Mouse (Mus musculus) cerebellum, adult 11-12 months (tissue): Measurements from ENCODE around the gene H6pd.

ENCODE experiments used
- DNase-seq: peaks from one replicate; pipeline ENCODE4 v3.0.0; 2022

Gene H6pd

GRCm38 (mm10) chr4:149998786-149999509 lies 9.9 kb downstream of the H6pd start:
- DNase-seq: peak; percentile 77

DNA sequence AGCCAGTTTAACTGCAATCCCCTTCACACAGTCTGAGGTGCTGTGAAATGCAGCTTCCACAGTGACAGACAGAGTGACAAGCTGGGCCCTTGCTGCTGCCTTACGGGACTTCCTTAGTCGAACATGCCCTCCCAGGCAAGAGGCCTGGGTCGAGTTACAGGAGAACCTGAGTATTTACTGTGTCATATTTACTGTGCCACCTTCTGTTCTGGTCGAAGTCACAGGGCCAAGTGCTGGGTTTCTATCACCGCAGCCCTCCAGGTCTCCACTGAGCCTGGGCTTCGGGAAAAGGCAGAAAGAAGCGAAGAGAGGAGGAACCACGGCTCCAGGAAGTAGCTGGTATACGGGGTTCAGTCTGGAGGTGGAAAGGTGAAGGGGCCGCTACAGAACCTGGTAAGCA lies 10.8 kb downstream of the H6pd start:
- peak; percentile 12 for DNase-seq

GRCm38 (mm10) chr4:149996440-149996839 lies 12.4 kb downstream of the H6pd start:
- peak; percentile 35 for DNase-seq

DNA sequence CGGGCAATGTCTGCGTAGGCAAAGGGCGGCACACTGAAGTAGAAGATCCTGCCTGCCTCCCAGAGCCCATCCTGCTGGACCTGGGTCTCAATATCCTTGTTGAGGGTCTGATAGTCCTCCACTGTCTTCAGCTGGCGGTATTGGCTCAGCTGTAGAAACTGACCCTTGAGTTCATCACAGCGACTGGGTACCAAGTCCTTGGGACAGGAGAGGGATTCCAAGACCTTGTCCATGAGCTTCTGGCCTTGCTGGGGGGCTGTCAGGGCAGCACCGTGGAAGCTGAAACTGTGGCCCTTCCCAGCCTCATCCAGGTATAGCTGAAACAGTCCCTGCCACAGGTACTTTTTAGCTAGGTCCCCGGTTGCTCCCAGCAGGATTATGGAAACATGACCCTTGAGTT lies 12.9 kb downstream of the H6pd start:
- peak; percentile 24 for DNase-seq

- DNase-seq: peak; percentile 57
Observed at GRCm38 (mm10) chr4:149994218-149994617, 14.6 kb downstream of the H6pd start.

- DNase-seq: peak; percentile 54
Observed at GRCm38 (mm10) chr4:149992670-149993032, 16.2 kb downstream of the H6pd start.

DNA sequence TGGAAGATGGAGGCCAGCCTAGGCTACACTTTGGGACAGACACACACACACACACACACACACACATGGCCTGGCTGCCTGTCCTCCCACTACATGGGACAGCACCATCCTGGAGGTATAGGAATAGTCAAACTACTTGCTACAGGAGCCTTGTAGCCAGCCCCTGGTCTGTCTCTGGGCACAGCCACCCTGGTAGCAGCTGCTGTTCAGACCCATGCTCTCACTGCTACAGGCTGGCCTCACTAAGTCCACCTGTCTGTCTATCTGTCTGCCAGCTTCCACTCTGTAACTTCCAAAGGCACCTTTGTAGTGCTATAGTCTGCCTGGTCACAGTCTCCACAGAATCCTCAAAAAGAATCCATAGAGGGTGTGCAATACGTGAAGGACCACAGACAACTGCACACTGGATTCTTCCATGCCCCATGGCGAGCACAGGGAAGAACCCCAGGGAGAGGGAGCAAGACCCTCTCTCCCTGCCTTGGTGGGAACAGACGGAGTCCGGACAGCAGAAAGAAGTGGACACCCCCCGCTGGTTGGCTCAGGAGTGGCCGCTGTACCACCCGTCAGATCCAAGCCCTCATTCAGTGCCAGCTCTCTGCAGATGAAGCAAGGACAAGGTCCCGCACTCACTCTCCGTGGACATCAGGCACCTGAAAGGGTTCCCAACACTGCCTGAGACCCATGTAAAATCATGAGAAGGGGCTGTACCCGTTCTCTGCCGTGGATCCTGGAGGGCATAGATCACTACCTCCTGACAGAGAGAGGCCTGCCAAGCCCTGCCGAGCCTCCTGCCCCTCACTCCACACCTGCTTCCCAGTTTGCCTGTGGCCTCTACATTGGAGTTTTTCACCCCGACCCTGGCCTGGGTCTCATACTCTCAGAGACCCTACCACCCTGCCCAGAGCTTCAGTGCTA lies 16.8 kb downstream of the H6pd start:
- DNase-seq: peak; percentile 66

GRCm38 (mm10) chr4:149990954-149991633 lies 17.7 kb downstream of the H6pd start:
- peak; percentile 73 for DNase-seq

DNA sequence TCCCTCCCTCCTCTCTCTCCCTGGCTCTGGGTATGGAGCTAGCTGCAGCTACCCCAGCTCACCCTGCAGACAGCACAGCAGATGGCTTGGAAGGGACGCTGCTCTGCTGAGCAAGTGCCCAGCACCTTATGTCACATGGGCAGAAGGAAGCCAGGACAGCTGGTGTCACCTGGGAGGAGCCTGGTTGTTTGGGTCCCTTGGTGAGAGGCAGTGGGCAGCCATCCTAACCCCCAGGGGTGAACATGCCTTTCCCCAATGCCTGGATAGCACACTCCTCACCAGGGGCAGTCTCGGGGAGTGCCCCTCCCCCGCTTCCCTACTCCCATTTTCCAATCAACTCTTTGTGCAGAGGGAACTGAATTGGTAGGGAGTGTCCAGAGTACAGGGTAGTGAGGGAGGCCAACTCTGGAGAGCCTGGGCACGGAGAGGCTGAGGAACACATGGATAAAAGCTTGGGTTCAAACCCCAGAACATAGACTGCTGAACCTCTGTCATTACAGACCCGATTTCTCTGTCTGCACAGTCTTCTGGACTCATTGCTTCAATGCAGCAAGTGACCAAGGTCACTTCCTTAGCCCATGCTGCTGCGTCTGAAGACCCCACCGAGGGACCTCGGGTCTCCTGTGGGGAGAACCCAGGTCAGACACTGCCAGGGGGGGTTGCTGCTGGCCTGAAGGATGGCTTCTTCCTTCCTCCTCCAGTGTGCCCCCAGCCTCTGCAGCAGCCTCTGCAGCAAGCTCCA lies 18.4 kb downstream of the H6pd start:
- DNase-seq: peak; percentile 97

- peak; percentile 92 for DNase-seq
Observed at GRCm38 (mm10) chr4:149988931-149989556, 19.8 kb downstream of the H6pd start.

DNA sequence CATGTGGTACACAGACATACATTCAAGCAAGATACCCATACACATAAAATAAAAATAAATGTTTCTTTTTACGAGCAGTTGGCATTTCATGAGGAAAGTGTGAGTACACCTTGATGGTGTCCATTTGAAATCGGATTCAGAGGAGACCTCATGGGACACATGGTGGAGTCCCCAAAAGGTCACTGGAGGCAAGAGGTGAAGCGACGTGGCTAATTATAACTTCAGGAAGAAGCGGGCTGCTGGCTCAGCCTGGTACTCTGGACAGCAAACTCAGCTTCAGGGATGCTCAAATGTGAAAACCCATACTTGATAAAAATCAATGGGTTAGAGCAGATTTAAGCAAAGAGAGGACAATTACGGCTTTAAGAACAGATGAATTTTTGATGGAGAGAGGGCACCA lies 20.5 kb downstream of the H6pd start:
- no peak for DNase-seq

- DNase-seq: no peak
Observed at GRCm38 (mm10) chr4:149986671-149987417, 22.0 kb downstream of the H6pd start.

GRCm38 (mm10) chr4:149983921-149984645 lies 24.7 kb downstream of the H6pd start:
- DNase-seq: peak; percentile 38

DNA sequence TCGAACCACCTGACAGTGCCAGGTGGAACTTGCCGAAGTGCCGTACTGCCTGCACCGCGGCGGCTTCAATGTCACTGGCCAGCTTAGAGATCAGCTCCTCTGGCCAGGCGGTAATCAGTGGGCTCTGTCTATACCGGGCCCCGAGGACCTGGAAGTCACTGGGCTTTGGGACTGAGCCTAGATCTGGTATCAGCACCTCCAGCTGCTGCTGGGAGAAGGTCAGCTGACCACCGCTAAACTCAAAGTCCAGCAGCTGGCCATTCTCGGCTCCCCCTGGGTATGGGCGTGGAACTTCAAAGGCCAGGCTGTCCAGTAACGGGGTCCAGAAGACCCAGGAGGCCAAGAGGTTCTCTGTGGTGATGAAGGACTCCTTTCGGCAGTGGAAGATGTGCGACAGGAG lies 26.7 kb downstream of the H6pd start:
- DNase-seq: no peak

DNA sequence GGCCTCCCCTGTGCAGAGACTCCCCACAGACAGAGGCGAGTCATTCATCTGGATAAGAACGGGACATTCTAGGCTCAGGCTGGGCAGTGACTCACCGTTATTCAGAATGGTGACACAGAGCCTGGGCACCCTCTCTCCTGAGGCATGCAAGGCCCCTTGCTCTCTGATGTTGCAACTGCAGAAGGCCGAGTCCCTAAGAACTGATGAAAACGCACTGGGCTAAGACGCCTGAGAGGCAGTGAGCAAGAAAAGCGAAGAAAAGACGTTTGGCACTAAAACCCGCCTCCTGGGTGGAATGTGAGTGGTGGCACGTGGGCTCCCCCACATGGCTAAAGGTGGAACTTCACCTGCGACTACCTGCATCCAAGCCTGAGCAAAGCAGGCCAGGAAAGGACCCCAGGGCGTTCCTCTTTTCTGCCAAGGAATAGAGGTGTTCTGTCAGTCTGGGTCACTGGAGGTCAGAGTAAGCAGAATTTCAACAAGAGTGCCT lies 29.0 kb downstream of the H6pd start:
- peak; percentile 84 for DNase-seq

DNA sequence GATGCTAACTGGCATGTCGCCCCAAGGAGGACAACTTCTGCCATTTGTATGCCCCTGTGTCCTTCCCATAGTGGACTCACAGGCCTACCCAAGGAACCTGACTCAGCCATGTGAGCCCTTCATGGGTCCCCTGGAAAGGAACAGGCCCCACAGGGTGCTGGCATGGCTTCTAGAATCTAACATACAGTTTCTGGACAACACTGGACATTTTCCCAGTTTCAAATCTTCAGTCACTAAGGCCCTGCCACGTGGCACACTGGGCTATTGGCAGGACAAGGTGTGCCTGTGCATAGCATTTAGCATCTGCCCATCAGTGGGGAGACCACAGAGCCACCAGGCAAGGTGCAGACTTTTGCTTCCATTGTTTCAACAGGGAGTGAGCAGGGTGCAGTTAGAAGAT lies 30.0 kb downstream of the H6pd start:
- no peak for DNase-seq

DNA sequence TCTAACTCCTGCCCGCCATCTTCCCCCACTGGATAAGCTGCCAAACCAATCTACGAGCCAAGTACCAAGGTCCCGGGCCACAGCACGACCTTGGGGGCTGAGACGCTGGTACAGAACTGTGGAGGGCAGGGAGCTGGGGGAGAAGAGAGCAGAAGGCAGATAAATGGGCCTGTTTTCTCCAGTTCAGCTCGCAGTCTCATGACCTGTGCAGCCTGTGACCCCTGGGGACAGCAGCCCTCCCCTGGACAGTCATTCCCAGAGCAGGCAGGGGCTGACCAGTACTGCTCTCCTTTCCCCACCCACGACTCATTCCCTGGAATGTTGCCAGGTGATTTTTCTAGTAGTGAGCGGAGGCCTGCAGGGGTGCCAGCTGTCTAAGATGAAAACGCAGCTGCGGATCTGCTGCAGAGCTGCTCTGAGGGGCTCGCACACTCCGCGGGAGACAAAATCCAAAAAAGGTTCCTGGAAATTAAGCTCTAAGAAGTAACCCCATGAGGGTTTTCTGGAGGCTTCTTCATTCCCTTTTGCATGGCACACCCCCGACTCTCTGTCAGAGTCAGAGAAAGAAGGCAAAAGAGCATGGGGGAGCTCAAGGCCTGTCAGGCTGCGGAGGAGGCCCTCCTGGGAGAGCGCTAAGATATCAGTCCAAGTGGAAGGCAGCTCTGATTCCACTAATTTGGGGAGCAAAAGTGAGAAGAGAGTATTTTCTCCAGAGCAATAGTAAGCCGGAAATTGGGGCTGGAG lies 30.9 kb downstream of the H6pd start:
- no peak for DNase-seq

- DNase-seq: no peak
Observed at GRCm38 (mm10) chr4:149977181-149977580, 31.6 kb downstream of the H6pd start.

GRCm38 (mm10) chr4:149975730-149976254 lies 33.0 kb downstream of the H6pd start:
- DNase-seq: no peak

- DNase-seq: no peak
Observed at GRCm38 (mm10) chr4:149975291-149975690, 33.5 kb downstream of the H6pd start.
